Mouse (Mus musculus): Measurements from ENCODE around the gene Sgsm3.

DNA sequence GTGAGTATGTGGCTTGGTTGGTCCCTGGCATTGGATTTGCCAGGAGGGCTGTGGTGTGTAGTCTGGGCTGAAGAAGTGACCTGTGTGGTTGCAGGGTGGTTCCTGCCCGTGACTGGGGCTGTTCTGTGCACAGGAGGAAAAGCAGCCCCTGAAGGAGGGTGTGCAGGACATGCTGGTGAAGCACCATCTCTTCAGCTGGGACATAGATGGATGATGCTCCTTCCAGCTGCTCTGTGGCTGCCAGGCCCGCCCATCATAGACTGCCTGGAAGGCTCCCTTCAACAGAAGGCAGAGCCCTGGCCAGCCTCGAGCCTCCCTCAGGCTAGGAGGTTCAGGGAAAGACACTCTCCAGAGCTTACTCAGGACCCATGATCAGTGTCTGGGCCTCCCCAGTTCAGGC is 34.0 kb downstream of the Sgsm3 start:
- TF ChIP-seq CTCF (IDR thresholded peaks at IDR 0.05; ENCODE audit: extremely low read depth, insufficient read length, insufficient replicate concordance, low read depth, low read length), result no peak
- no peak for TF ChIP-seq POLR2A (IDR thresholded peaks at IDR 0.05; ENCODE audit: low read depth, low read length)

Measured in small intestine, adult 2 months (tissue).